Mouse (Mus musculus) v-Abl transformed pro-B cells (cell line): ENCODE measurements around the gene Hbp1.

Experiments
- in situ Hi-C, 2 experiments: fragments of 400-800 bp; cut with MboI; formaldehyde crosslinking; loops; one replicate each; pipeline ENCODE4 v1.15.1; 2025; ENCODE audit not compliant: unreplicated experiment in 2 of 2

Gene Hbp1

GRCm38 (mm10) chr12:31965517-31966212, 15.3 kb upstream of the Hbp1 start:
- in situ Hi-C loops = loop anchor here (5.0 to 25.0 kb wide), 8 partner anchors 182 to 1347 kb away; no protein-coding TSS in a partner anchor

DNA sequence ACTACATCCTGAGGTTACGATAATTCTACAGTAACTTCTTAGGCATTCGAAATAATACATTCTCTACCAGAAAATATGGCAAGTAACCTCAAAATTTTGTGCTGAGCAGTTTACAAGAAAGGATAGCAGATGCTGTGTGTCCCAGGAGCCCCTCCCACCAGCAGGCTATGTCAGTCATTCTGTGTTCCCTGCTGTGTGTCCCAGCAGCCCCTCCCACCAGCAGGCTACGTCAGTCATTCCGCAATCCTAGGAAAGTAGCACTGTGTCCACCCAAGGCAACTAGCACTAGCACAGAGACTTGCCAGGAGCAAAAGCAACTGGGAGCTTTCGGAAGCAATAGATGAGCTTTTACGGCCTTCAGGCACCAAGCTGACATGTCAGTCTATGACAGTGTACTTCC, 13.7 kb upstream of the Hbp1 start:
- in situ Hi-C loops = loop anchor here (10.0 to 25.0 kb wide), 4 partner anchors 421 to 1348 kb away; no protein-coding TSS in a partner anchor

DNA sequence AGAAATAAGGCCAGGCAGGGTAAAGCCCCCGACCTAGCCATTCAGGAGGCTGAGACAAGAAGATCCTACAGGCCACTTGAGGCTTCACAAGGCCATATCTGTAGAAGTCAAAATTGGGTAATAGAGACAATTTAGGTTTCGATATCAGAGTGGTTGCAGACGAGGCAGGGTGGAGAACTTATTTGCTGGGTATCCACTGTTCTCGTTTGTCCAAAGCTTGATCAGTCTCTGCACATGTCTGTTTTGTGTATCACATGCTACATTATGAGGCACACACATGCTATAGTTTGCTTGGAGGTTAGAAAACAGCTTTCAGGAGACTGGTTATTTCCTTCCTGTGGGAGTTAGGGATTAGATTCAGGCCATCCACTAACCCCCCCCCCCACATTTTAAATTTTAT, 5.5 kb upstream of the Hbp1 start:
- in situ Hi-C loops = loop anchor here (10.0 to 25.0 kb wide), 4 partner anchors 681 to 1356 kb away; no protein-coding TSS in a partner anchor

GRCm38 (mm10) chr12:31950659-31951031, 310 bp upstream of the Hbp1 start:
- in situ Hi-C loops = loop anchor here (10.0 to 25.0 kb wide), 4 partner anchors 687 to 1362 kb away; no protein-coding TSS in a partner anchor

DNA sequence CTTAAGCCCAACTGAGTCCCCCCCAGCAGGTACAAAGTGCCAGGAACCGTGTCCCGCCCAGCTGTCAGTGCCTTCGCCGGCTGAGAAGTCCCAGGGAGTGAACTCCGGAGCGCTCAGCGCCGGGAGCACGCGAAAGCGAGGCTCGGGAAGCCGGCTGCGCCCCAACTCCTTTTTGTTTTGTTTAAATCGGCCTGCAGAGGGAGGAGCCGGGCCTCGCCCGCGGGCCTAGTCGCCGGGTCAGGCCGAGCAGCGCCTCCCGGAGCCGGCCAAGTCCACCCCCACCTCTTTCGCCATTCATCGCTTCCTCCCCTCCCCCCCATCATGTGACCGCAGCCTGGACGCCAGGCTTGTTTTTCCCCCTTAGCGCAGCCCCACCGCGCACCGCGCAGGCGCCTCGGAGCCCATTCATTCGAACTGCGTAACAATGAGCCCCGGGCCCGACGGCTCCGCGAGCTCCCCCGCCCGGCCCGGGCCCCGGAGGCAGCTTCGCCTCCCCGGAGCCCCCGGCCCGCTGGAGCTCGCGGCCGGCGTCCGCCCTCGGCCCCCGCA, 1.1 kb downstream of the Hbp1 start:
- in situ Hi-C loops = loop anchor here in 1 of 2 experiments (10.0 kb wide), 1 partner anchor 1046 kb away; no protein-coding TSS in a partner anchor

GRCm38 (mm10) chr12:31948101-31949000, 2.0 kb downstream of the Hbp1 start:
- in situ Hi-C loops = loop anchor here in 1 of 2 experiments (10.0 kb wide), 1 partner anchor 1046 kb away; no protein-coding TSS in a partner anchor

GRCm38 (mm10) chr12:31947476-31947875, 2.9 kb downstream of the Hbp1 start:
- in situ Hi-C loops = loop anchor here in 1 of 2 experiments (10.0 kb wide), 1 partner anchor 1047 kb away; no protein-coding TSS in a partner anchor

DNA sequence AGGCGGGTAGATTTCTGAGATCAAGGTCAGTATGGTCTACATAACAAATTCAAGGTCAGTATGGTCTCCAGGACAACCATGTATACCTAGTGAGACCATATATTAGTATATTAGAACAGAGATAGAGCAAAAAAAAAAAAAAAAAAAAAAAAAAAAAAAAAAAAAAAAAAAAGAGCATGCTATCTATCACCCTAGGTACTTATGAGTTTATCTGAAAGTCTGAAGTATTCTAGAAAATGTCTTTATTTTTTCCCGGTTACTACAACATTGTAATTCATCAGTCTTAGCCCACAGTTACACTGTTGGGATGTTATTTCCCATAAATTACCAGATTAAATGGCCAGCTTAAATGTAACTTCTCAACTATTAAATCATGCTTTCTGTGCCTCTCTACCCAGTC, 5.9 kb downstream of the Hbp1 start:
- in situ Hi-C loops = loop anchor here in 1 of 2 experiments (10.0 kb wide), 1 partner anchor 1050 kb away; no protein-coding TSS in a partner anchor

DNA sequence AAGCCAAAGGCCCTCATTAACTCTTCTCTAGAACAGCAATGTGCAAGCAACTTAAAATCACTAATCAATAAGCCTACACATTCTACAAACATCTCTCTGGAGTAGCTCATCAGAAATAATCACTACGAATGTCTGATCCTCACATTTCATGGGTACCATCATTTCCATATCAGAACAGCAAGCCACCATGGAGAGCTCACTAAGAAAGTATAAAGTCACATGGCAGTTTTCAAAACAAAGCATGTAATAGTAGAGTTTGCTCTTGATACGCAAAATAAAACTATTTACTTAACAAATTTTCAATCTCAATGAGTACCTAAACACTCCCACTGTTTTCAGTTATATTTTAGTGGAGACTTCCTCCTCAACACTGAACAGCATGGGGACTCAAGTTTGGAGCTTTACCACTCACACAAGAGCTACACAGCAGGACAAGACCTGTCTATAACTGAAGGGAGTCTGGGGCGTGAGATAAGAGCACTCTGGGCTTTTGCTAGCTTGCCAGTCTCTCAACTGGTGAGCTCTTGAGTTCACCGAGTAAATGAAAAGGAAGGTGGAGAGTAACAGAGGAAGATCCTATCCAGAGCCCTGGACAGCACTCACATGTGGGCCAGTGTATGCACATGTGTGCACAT, 7.2 kb downstream of the Hbp1 start:
- in situ Hi-C loops = loop anchor here in 1 of 2 experiments (10.0 kb wide), 1 partner anchor 1052 kb away; no protein-coding TSS in a partner anchor

GRCm38 (mm10) chr12:31939026-31939425, 11.3 kb downstream of the Hbp1 start:
- in situ Hi-C loops = loop anchor here in 1 of 2 experiments (5.0 kb wide), 1 partner anchor 447 kb away; no protein-coding TSS in a partner anchor

GRCm38 (mm10) chr12:31938391-31938997, 11.8 kb downstream of the Hbp1 start:
- in situ Hi-C loops = loop anchor here in 1 of 2 experiments (5.0 kb wide), 1 partner anchor 446 kb away; no protein-coding TSS in a partner anchor

DNA sequence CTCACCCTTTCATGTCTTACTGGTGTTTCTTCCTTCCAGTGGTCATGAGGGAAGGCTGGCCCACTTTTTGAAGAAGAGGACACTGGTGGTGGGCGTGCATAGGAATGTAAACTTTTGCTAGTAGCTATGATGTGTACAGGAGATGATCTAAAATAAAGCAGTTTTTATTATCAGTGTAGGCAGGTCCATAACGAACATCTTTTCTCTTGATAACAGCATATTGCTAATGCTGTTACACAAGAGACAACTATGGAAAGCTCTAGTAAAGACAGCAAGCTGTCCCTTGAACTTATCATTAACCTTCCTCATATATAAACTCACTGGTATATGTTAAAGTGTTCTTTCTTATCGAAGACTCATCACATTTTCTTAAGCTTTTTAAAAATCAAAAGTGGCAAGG, 12.7 kb downstream of the Hbp1 start:
- in situ Hi-C loops = loop anchor here in 1 of 2 experiments (5.0 kb wide), 1 partner anchor 445 kb away; no protein-coding TSS in a partner anchor

- in situ Hi-C loops = loop anchor here in 1 of 2 experiments (5.0 kb wide), 1 partner anchor 444 kb away; no protein-coding TSS in a partner anchor
Observed at GRCm38 (mm10) chr12:31936657-31937300, 13.6 kb downstream of the Hbp1 start.

- in situ Hi-C loops = no loop called here
Observed at GRCm38 (mm10) chr12:31931818-31932217, 18.5 kb downstream of the Hbp1 start.

DNA sequence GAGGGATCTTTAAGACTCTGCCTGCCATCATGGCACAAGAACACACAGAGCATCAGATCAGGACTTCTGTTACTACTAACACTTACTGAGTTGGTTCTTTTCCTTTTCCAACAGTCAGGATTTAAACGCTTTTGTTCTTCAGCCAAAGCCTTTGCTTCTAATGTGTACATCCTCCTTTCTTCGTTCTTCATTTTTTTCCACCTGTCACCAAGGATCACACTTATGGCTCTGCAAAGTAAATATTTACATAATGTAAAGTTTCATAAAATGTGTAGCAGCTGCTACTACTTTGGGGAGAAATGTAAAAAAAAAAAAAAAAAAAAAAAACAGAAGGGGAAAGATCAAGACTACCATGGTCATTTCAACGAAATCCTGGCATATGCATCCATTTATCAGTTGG, 21.8 kb downstream of the Hbp1 start:
- in situ Hi-C loops = loop anchor here (5.0 to 10.0 kb wide), 3 partner anchors 421 to 811 kb away; no protein-coding TSS in a partner anchor

- in situ Hi-C loops = loop anchor here (5.0 to 10.0 kb wide), 3 partner anchors 419 to 809 kb away; no protein-coding TSS in a partner anchor
Observed at GRCm38 (mm10) chr12:31926661-31927061, 23.7 kb downstream of the Hbp1 start.

- in situ Hi-C loops = loop anchor here (5.0 to 10.0 kb wide), 3 partner anchors 418 to 808 kb away; no protein-coding TSS in a partner anchor
Observed at GRCm38 (mm10) chr12:31925343-31925742, 25.0 kb downstream of the Hbp1 start.

- in situ Hi-C loops = loop anchor here (10.0 to 25.0 kb wide), 2 partner anchors 549 to 1337 kb away; partner anchors contain the start of gene Tmem18 (in 1 of the 2)
Observed at GRCm38 (mm10) chr12:31924135-31924534, 26.2 kb downstream of the Hbp1 start.
